Mouse (Mus musculus): ENCODE results near the gene Acot5. TPM values are rescaled to one million over a fixed set of nuclear protein-coding genes. Genes with fewer than 3 reads are reported as not detected.

Gene Acot5
- total and polyA plus RNA-seq, 3 experiments, result not detected

DNA sequence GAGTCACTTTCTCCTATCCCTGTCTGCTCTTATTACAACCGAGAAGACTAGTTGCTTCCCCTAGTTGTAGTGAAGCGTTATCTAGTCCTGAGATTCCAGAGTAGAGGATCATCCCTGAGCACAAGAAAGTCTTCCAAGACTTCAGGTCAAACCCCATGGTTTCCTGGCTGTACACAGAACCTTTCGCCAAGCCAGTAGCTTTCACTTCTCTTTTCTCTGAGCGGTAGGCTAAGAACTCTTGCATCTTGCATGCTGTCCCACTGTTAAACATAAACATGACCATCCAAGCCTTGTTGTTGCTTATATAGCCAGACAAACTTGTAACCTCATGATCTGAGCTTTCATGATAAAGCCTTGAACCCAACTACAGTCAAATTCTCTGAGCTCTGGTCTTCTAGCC lies 41.7 kb downstream of the Acot5 start:
- no peaks in the 10 kb centered on the region for H3K9me3 ChIP-seq (replicated peaks; ENCODE audit: low read length)
- in situ Hi-C loops (cut with MboI; ENCODE audit: low pct_ligation_motif_present, low pct_unique_long_range_greater_than_20kb, low sequenced_read_pairs) (no loop called here), dilution Hi-C loops (cut with MboI; ENCODE audit: extremely low pct_ligation_motif_present, extremely low pct_unique_long_range_greater_than_20kb, low sequenced_read_pairs) (no loop called here)
- no peaks in the 10 kb centered on the region for H3K36me3 ChIP-seq (replicated peaks in 1 of 2; ENCODE audit: control insufficient read depth in 1 of 2, insufficient read depth in 1 of 2, low read length in 1 of 2)
- no peak overlapping the region for H3K4me3 ChIP-seq (replicated peaks in 1 of 3; ENCODE audit: low read depth in 2 of 3, low read length in 2 of 3, poor library complexity in 1 of 3)
- DNase-seq (ENCODE audit: extremely low read depth), result peak; percentile 27
- H3K27me3 ChIP-seq (replicated peaks), result no peaks in the 10 kb centered on the region
- no peak overlapping the region for H3K9ac ChIP-seq (ENCODE audit: insufficient read depth, low read depth)
- peak overlapping the region; percentile 93 for H3K4me2 ChIP-seq (ENCODE audit: insufficient read depth, low read depth, poor library complexity, severe bottlenecking)
- H3K4me1 ChIP-seq (ENCODE audit: control insufficient read depth in 1 of 2, insufficient read depth in 2 of 2), result peaks cover 10 to 24% of the 10 kb centered on the region in 2 experiments
- no peak for TF ChIP-seq CHD2 (IDR thresholded peaks at IDR 0.05; ENCODE audit: low read length)
- no peak for TF ChIP-seq ELF1 (IDR thresholded peaks at IDR 0.05; ENCODE audit: low read depth, low read length)
- no peak for TF ChIP-seq PAX5 (IDR thresholded peaks at IDR 0.05; ENCODE audit: low read length)
- TF ChIP-seq EP300 (IDR thresholded peaks at IDR 0.05; ENCODE audit: low read length), result peak; percentile 81
- TF ChIP-seq IRF4 (IDR thresholded peaks at IDR 0.05; ENCODE audit: low read depth, low read length), result peak; percentile 89
- no peak for TF ChIP-seq GABPA (IDR thresholded peaks at IDR 0.05; ENCODE audit: insufficient replicate concordance, low read depth, low read length)
- TF ChIP-seq MAZ (IDR thresholded peaks at IDR 0.05; ENCODE audit: low read depth, low read length), result no peak
- H3K79me2 ChIP-seq (replicated peaks; ENCODE audit: control insufficient read depth, extremely low read depth, insufficient read depth, poor library complexity, severe bottlenecking), result no peaks in the 10 kb centered on the region
- no peak overlapping the region for H3K27ac ChIP-seq (ENCODE audit: insufficient read depth, low read depth)

GRCm38 (mm10) chr12:84113676-84114075 lies 44.6 kb downstream of the Acot5 start:
- no peaks in the 10 kb centered on the region for H3K27me3 ChIP-seq (replicated peaks)
- peak overlapping the region; percentile 9; the same call in 1 of the 2 replicates for H3K9ac ChIP-seq (ENCODE audit: insufficient read depth, low read depth)
- TF ChIP-seq ZNF384 (IDR thresholded peaks at IDR 0.05; ENCODE audit: low read depth, low read length) (peak; percentile 68), CHD2 (IDR thresholded peaks at IDR 0.05; ENCODE audit: low read length) (no peak), IRF4 (IDR thresholded peaks at IDR 0.05; ENCODE audit: low read depth, low read length) (0 out of 2 replicates have a peak, but pooled peaks have one; percentile 6), ZMIZ1 (IDR thresholded peaks at IDR 0.05; ENCODE audit: low read depth, low read length) (0 out of 2 replicates have a peak, but pooled peaks have one; percentile 3)
- H3K79me2 ChIP-seq (replicated peaks; ENCODE audit: control insufficient read depth, extremely low read depth, insufficient read depth, poor library complexity, severe bottlenecking), result no peaks in the 10 kb centered on the region
- no peaks in the 10 kb centered on the region for H3K36me3 ChIP-seq (replicated peaks in 1 of 2; ENCODE audit: control insufficient read depth in 1 of 2, insufficient read depth in 1 of 2, low read length in 1 of 2)
- in situ Hi-C loops (cut with MboI; ENCODE audit: low pct_ligation_motif_present, low pct_unique_long_range_greater_than_20kb, low sequenced_read_pairs) (no loop called here), dilution Hi-C loops (cut with MboI; ENCODE audit: extremely low pct_ligation_motif_present, extremely low pct_unique_long_range_greater_than_20kb, low sequenced_read_pairs) (no loop called here)
- DNase-seq (ENCODE audit: extremely low read depth), result no peak
- H3K4me1 ChIP-seq (ENCODE audit: control insufficient read depth in 1 of 2, insufficient read depth in 2 of 2), result peaks cover 10 to 19% of the 10 kb centered on the region in 2 experiments
- H3K4me2 ChIP-seq (ENCODE audit: insufficient read depth, low read depth, poor library complexity, severe bottlenecking), result peak overlapping the region; percentile 38; the same call in 1 of the 2 replicates
- peak overlapping the region; percentile 20 to 58 (median 42) for H3K4me3 ChIP-seq (replicated peaks in 1 of 3; ENCODE audit: low read depth in 2 of 3, low read length in 2 of 3, poor library complexity in 1 of 3)
- H3K27ac ChIP-seq (ENCODE audit: insufficient read depth, low read depth), result no peak overlapping the region
- H3K9me3 ChIP-seq (replicated peaks; ENCODE audit: low read length), result no peaks in the 10 kb centered on the region

DNA sequence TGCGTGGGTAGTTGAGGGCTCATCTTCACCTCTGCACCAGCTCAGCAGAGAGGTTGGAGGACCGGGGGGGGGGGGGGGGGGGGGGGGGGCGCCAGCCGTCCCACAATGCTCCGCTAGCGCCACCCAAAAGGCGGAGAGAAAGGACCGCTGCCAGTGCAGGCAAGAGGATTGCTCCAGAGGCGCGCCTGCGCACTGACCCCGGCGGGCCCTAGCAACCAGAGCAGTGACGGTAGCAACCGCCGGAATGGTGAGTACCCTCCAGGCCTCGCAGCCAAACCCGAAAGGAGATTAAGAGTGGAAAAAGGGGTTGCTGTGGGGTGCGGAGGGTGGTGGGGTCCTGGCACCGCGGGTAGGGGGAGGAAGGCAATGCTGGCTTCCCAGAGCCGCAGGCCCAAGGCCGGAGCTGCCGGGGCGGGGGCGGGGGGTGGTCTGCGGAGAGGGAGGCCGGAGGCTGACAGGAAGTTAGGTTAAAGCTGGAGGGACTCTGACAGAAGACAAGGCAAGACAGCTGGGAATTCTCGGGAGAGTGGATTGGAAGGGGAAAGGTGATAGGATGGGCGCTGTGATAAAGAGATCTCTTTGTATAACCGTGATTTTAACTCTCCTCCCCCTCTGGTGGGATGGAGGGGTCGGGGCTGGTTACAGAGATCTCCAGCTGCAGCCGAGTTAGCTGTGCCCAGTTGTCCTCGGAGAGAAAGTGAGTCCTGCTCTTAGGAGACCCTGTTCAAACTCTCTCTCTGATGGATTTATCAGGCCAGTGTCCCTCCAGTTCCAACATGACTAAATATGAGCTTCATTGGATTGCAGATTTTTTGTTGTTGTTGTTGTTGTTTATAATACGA lies 45.2 kb downstream of the Acot5 start, which contains the start of gene Dnal1:
Gene Dnal1, plus strand, starts transcription at position 214 of the 842 bp plus-strand sequence.
- H3K4me3 ChIP-seq (replicated peaks in 1 of 3; ENCODE audit: low read depth in 2 of 3, low read length in 2 of 3, poor library complexity in 1 of 3), result peak within 1 kb of the TSS; percentile 58 to 72 (median 70)
- dilution Hi-C loops (cut with MboI; ENCODE audit: extremely low pct_ligation_motif_present, extremely low pct_unique_long_range_greater_than_20kb, low sequenced_read_pairs) (no loop called here), in situ Hi-C loops (cut with MboI; ENCODE audit: low pct_ligation_motif_present, low pct_unique_long_range_greater_than_20kb, low sequenced_read_pairs) (no loop called here)
- H3K79me2 ChIP-seq (replicated peaks; ENCODE audit: control insufficient read depth, extremely low read depth, insufficient read depth, poor library complexity, severe bottlenecking), result no peaks in the 10 kb centered on the region
- H3K4me1 ChIP-seq (ENCODE audit: control insufficient read depth in 1 of 2, insufficient read depth in 2 of 2), result peaks cover 10 to 19% of the 10 kb centered on the region in 2 experiments
- peak; percentile 91 for DNase-seq (ENCODE audit: extremely low read depth)
- no peaks in the 10 kb centered on the region for H3K36me3 ChIP-seq (replicated peaks in 1 of 2; ENCODE audit: control insufficient read depth in 1 of 2, insufficient read depth in 1 of 2, low read length in 1 of 2)
- H3K4me2 ChIP-seq (ENCODE audit: insufficient read depth, low read depth, poor library complexity, severe bottlenecking), result peak within 1 kb of the TSS; percentile 92
- no peaks in the 10 kb centered on the region for H3K9me3 ChIP-seq (replicated peaks; ENCODE audit: low read length)
- H3K27ac ChIP-seq (ENCODE audit: insufficient read depth, low read depth), result no peak within 1 kb of the TSS
- H3K9ac ChIP-seq (ENCODE audit: insufficient read depth, low read depth), result peak within 1 kb of the TSS; percentile 50
- H3K27me3 ChIP-seq (replicated peaks), result no peaks in the 10 kb centered on the region
- TF ChIP-seq TBP (conservative IDR thresholded peaks at IDR 0.05; ENCODE audit: low read depth, low read length), result no peak
- no peak for TF ChIP-seq ZKSCAN1 (IDR thresholded peaks at IDR 0.05; ENCODE audit: borderline replicate concordance, low read depth, low read length)
- no peak for TF ChIP-seq POLR2AphosphoS2 (IDR thresholded peaks at IDR 0.05; ENCODE audit: low read depth, low read length)
- TF ChIP-seq MAFK (IDR thresholded peaks at IDR 0.05; ENCODE audit: insufficient replicate concordance, low read length), result no peak
- TF ChIP-seq USF1 (IDR thresholded peaks at IDR 0.05; ENCODE audit: low read depth, low read length), result no peak
- no peak for TF ChIP-seq JUND (conservative IDR thresholded peaks at IDR 0.05; ENCODE audit: low read depth, low read length)
- no peak for TF ChIP-seq CTCF (conservative IDR thresholded peaks at IDR 0.05 in 1 of 2, IDR thresholded peaks at IDR 0.05 in 1 of 2; ENCODE audit: low read depth in 2 of 2, low read length in 2 of 2)
- no peak for TF ChIP-seq SMC3 (IDR thresholded peaks at IDR 0.05; ENCODE audit: low read depth, low read length)
- peak; percentile 9; the same call in 1 of the 2 replicates for TF ChIP-seq HCFC1 (IDR thresholded peaks at IDR 0.05; ENCODE audit: low read depth, low read length)
- no peak for TF ChIP-seq MAX (IDR thresholded peaks at IDR 0.05; ENCODE audit: low read length)
- TF ChIP-seq UBTF (IDR thresholded peaks at IDR 0.05; ENCODE audit: low read depth, low read length), result no peak
- peak; percentile 20; the same call in 1 of the 2 replicates for TF ChIP-seq ELF1 (IDR thresholded peaks at IDR 0.05; ENCODE audit: low read depth, low read length)
- no peak for TF ChIP-seq E2F4 (IDR thresholded peaks at IDR 0.05; ENCODE audit: insufficient replicate concordance, low read depth, low read length)
- TF ChIP-seq NRF1 (IDR thresholded peaks at IDR 0.05; ENCODE audit: low read depth, low read length), result peak; percentile 89
- no peak for TF ChIP-seq USF2 (conservative IDR thresholded peaks at IDR 0.05; ENCODE audit: low read depth, low read length)
- TF ChIP-seq SIN3A (IDR thresholded peaks at IDR 0.05; ENCODE audit: low read length), result peak; percentile 69
